Mouse (Mus musculus) limb, embryonic 12.5 days (tissue): Measurements from ENCODE around the gene R3hdm1. TPM values are rescaled to one million over a fixed set of nuclear protein-coding genes. Genes with fewer than 3 reads are reported as not detected.

Source experiments
- ATAC-seq: fragments of 200-750 bp; cut with Nextera tagmentation; 2 replicates; pipeline ENCODE4 v1.8.0; 2017; ENCODE audit warnings: low read depth, moderate TSS enrichment; ENCODE audit not compliant: insufficient number of reproducible peaks, insufficient read depth, low FRiP score, low TSS enrichment
- H3K27ac ChIP-seq: fragments of 300-500 bp; sonication (generic); 2 replicates; pipeline ENCODE4 v1.5.1; 2016; ENCODE audit warnings: mild to moderate bottlenecking, moderate library complexity
- H3K27me3 ChIP-seq: fragments of 300-500 bp; sonication (generic); 2 replicates; pipeline ENCODE4 v1.6.1; 2016; ENCODE audit warnings: mild to moderate bottlenecking, moderate library complexity
- H3K36me3 ChIP-seq: fragments of 300-500 bp; sonication (generic); 2 replicates; pipeline ENCODE4 v1.6.1; 2016; ENCODE audit warnings: mild to moderate bottlenecking, moderate library complexity
- H3K4me1 ChIP-seq: fragments of 300-500 bp; sonication (generic); replicated peaks from 2 replicates; pipeline ENCODE4 v1.6.1; 2016
- H3K4me2 ChIP-seq: fragments of 300-500 bp; sonication (generic); 2 replicates; pipeline ENCODE4 v1.6.1; 2016; ENCODE audit warnings: mild to moderate bottlenecking, moderate library complexity
- H3K4me3 ChIP-seq: fragments of 300-500 bp; sonication (generic); replicated peaks from 2 replicates; pipeline ENCODE4 v1.5.1; 2016; ENCODE audit warnings: mild to moderate bottlenecking
- H3K9ac ChIP-seq: fragments of 300-500 bp; sonication (generic); replicated peaks from 2 replicates; pipeline ENCODE4 v1.6.1; 2016; ENCODE audit warnings: mild to moderate bottlenecking, moderate library complexity
- H3K9me3 ChIP-seq: fragments of 300-500 bp; sonication (generic); 2 replicates; pipeline ENCODE4 v1.6.1; 2016; ENCODE audit warnings: mild to moderate bottlenecking, moderate library complexity
- WGBS: fragments of 180-500 bp; shearing (Covaris S2); methylation state at CpG from one replicate; pipeline ENCODE4 v1.1.7; 2016; 5-methylcytosine and 5-hydroxymethylcytosine counted together
- polyA plus RNA-seq: library from polyadenylated mRNA; unstranded; fragments of >200 nt; fragmentation: Nextera tagmentation; extraction: Ambion mirVana; gene quantifications from 2 replicates; pipeline ENCODE4 v1.2.1, GENCODE M21; 2016

Gene R3hdm1
- polyA plus RNA-seq, 1 experiment from 2014 or later = 75.5 TPM

- Histone ChIP-seq H3K36me3 (no peaks in the 10 kb centered on the region), H3K27me3 (no peaks in the 10 kb centered on the region), H3K27ac (no peak overlapping the region), H3K4me2 (no peak overlapping the region), H3K9ac (no peak overlapping the region), H3K4me3 (no peak overlapping the region), H3K9me3 (no peaks in the 10 kb centered on the region), H3K4me1 (no peaks in the 10 kb centered on the region)
- no peak for ATAC-seq
Measured at GRCm38 (mm10) chr1:128141039-128141438, 37.9 kb downstream of the R3hdm1 start.

- no peak overlapping the region for H3K27ac ChIP-seq
- H3K4me1 ChIP-seq = no peaks in the 10 kb centered on the region
- H3K36me3 ChIP-seq = no peaks in the 10 kb centered on the region
- no peak overlapping the region for H3K4me3 ChIP-seq
- no peak for ATAC-seq
- no peaks in the 10 kb centered on the region for H3K27me3 ChIP-seq
- H3K9ac ChIP-seq = no peak overlapping the region
- H3K4me2 ChIP-seq = no peak overlapping the region
- H3K9me3 ChIP-seq = no peaks in the 10 kb centered on the region
Measured at GRCm38 (mm10) chr1:128141737-128142136, 38.6 kb downstream of the R3hdm1 start.

GRCm38 (mm10) chr1:128166956-128167355 lies 63.9 kb downstream of the R3hdm1 start:
- Histone ChIP-seq H3K36me3 (no peaks in the 10 kb centered on the region), H3K27ac (no peak overlapping the region), H3K27me3 (no peaks in the 10 kb centered on the region), H3K4me2 (no peak overlapping the region), H3K9ac (no peak overlapping the region), H3K4me1 (no peaks in the 10 kb centered on the region), H3K4me3 (no peak overlapping the region), H3K9me3 (no peaks in the 10 kb centered on the region)
- WGBS = 94% methylated on average over 1 of the region's 1 CpGs
- no peak for ATAC-seq

- Histone ChIP-seq H3K27me3 (no peaks in the 10 kb centered on the region), H3K9ac (no peak overlapping the region), H3K4me1 (no peaks in the 10 kb centered on the region), H3K4me3 (no peak overlapping the region), H3K4me2 (no peak overlapping the region), H3K36me3 (peaks cover 5% of the 10 kb centered on the region), H3K9me3 (no peaks in the 10 kb centered on the region), H3K27ac (no peak overlapping the region)
- ATAC-seq = no peak
Measured at GRCm38 (mm10) chr1:128170104-128170503, 67.0 kb downstream of the R3hdm1 start.

GRCm38 (mm10) chr1:128191426-128191825 lies 88.3 kb downstream of the R3hdm1 start:
- H3K36me3 ChIP-seq = peaks cover 67% of the 10 kb centered on the region
- H3K4me2 ChIP-seq = no peak overlapping the region
- 77% methylated on average over 2 of the region's 2 CpGs for WGBS
- no peak overlapping the region for H3K27ac ChIP-seq
- no peak overlapping the region for H3K4me3 ChIP-seq
- ATAC-seq = no peak
- H3K9me3 ChIP-seq = no peaks in the 10 kb centered on the region
- H3K4me1 ChIP-seq = no peaks in the 10 kb centered on the region
- H3K27me3 ChIP-seq = no peaks in the 10 kb centered on the region
- no peak overlapping the region for H3K9ac ChIP-seq

- no peak for ATAC-seq
- peaks cover 67% of the 10 kb centered on the region for H3K36me3 ChIP-seq
- no peaks in the 10 kb centered on the region for H3K4me1 ChIP-seq
- H3K27ac ChIP-seq = no peak overlapping the region
- H3K9ac ChIP-seq = no peak overlapping the region
- H3K9me3 ChIP-seq = no peaks in the 10 kb centered on the region
- H3K27me3 ChIP-seq = no peaks in the 10 kb centered on the region
- no peak overlapping the region for H3K4me3 ChIP-seq
- WGBS = 93% methylated on average over 7 of the region's 7 CpGs
- no peak overlapping the region for H3K4me2 ChIP-seq
Measured at GRCm38 (mm10) chr1:128192369-128192768, 89.3 kb downstream of the R3hdm1 start.

GRCm38 (mm10) chr1:128194011-128194410 lies 90.9 kb downstream of the R3hdm1 start:
- WGBS = 38% methylated on average over 2 of the region's 2 CpGs
- no peak overlapping the region for H3K27ac ChIP-seq
- peaks cover 64% of the 10 kb centered on the region for H3K36me3 ChIP-seq
- no peaks in the 10 kb centered on the region for H3K27me3 ChIP-seq
- no peak for ATAC-seq
- H3K4me3 ChIP-seq = no peak overlapping the region
- H3K9ac ChIP-seq = no peak overlapping the region
- H3K4me1 ChIP-seq = no peaks in the 10 kb centered on the region
- H3K4me2 ChIP-seq = no peak overlapping the region
- H3K9me3 ChIP-seq = no peaks in the 10 kb centered on the region

GRCm38 (mm10) chr1:128197353-128197752 lies 94.3 kb downstream of the R3hdm1 start:
- no peak overlapping the region for H3K4me3 ChIP-seq
- no peak for ATAC-seq
- no peaks in the 10 kb centered on the region for H3K27me3 ChIP-seq
- WGBS = 87% methylated on average over 1 of the region's 1 CpGs
- no peak overlapping the region for H3K9ac ChIP-seq
- H3K9me3 ChIP-seq = no peaks in the 10 kb centered on the region
- peaks cover 58% of the 10 kb centered on the region for H3K36me3 ChIP-seq
- no peak overlapping the region for H3K4me2 ChIP-seq
- no peak overlapping the region for H3K27ac ChIP-seq
- H3K4me1 ChIP-seq = no peaks in the 10 kb centered on the region

- 0 out of 2 replicates have a peak, but pooled peaks have one; percentile 47 for ATAC-seq
Measured at GRCm38 (mm10) chr1:128213261-128213660, 110.2 kb downstream of the R3hdm1 start.

GRCm38 (mm10) chr1:128221886-128222285 lies 118.8 kb downstream of the R3hdm1 start:
- H3K9ac ChIP-seq = no peak overlapping the region
- ATAC-seq = no peak
- peaks cover 53% of the 10 kb centered on the region for H3K36me3 ChIP-seq
- no peak overlapping the region for H3K4me2 ChIP-seq
- H3K4me1 ChIP-seq = no peaks in the 10 kb centered on the region
- no peak overlapping the region for H3K27ac ChIP-seq
- no peaks in the 10 kb centered on the region for H3K9me3 ChIP-seq
- H3K27me3 ChIP-seq = no peaks in the 10 kb centered on the region
- H3K4me3 ChIP-seq = no peak overlapping the region
- WGBS = 90% methylated on average over 2 of the region's 2 CpGs

More at GRCm38 (mm10) chr1:128213261-128213660, 110.2 kb downstream of the R3hdm1 start:
- H3K9me3 ChIP-seq = no peaks in the 10 kb centered on the region
- peaks cover 43% of the 10 kb centered on the region for H3K36me3 ChIP-seq
- H3K9ac ChIP-seq = no peak overlapping the region
- H3K4me2 ChIP-seq = no peak overlapping the region
- no peak overlapping the region for H3K4me3 ChIP-seq
- 66% methylated on average over 5 of the region's 5 CpGs for WGBS
- H3K27me3 ChIP-seq = no peaks in the 10 kb centered on the region
- H3K4me1 ChIP-seq = no peaks in the 10 kb centered on the region
- no peak overlapping the region for H3K27ac ChIP-seq

- H3K4me2 ChIP-seq = no peak overlapping the region
- WGBS = 88% methylated on average over 1 of the region's 1 CpGs
- peaks cover 53% of the 10 kb centered on the region for H3K36me3 ChIP-seq
Measured at GRCm38 (mm10) chr1:128223304-128223703, 120.2 kb downstream of the R3hdm1 start.

GRCm38 (mm10) chr1:128235181-128235580 lies 132.1 kb downstream of the R3hdm1 start:
- Histone ChIP-seq H3K27me3 (no peaks in the 10 kb centered on the region), H3K4me3 (no peak overlapping the region)
- 97% methylated on average over 4 of the region's 4 CpGs for WGBS

More at GRCm38 (mm10) chr1:128223304-128223703, 120.2 kb downstream of the R3hdm1 start:
- ATAC-seq = no peak
- no peaks in the 10 kb centered on the region for H3K27me3 ChIP-seq
- no peaks in the 10 kb centered on the region for H3K4me1 ChIP-seq
- H3K27ac ChIP-seq = no peak overlapping the region
- no peak overlapping the region for H3K4me3 ChIP-seq
- H3K9me3 ChIP-seq = no peaks in the 10 kb centered on the region
- H3K9ac ChIP-seq = no peak overlapping the region

More at GRCm38 (mm10) chr1:128235181-128235580, 132.1 kb downstream of the R3hdm1 start:
- Histone ChIP-seq H3K4me1 (no peaks in the 10 kb centered on the region), H3K4me2 (no peak overlapping the region), H3K9ac (no peak overlapping the region), H3K36me3 (peaks cover 79% of the 10 kb centered on the region), H3K27ac (no peak overlapping the region), H3K9me3 (no peaks in the 10 kb centered on the region)
- ATAC-seq = no peak
